In genomic region chr4:111417716-111418115, GRCm38 (mm10) we compare ENCODE assay signal across 26 mouse cellular contexts. TPM values are rescaled to one million over a fixed set of nuclear protein-coding genes. Genes with fewer than 3 reads are reported as not detected.
DNase-seq lines count a peak whose midpoint lies in the region; ATAC-seq and TF ChIP-seq lines count a peak whose summit lies in the region.
"Had no signal": no experiment of that assay in that cellular context is flagged by ENCODE, and none has a peak within 500 bp of the region (broad histone marks: within the 10 kb centered on the region; RNA-seq: fewer than 3 reads in every experiment).

No protein-coding gene starts in this region.

- no peak for TF ChIP-seq CTCF in intestine, postnatal 0 days (IDR thresholded peaks at IDR 0.05; ENCODE audit: low read depth)

- H3K9me3 ChIP-seq in intestine, postnatal 0 days (ENCODE audit: control insufficient read depth) = no peaks in the 10 kb centered on the region
- no peaks in the 10 kb centered on the region for H3K9me3 ChIP-seq in intestine, embryonic 15.5 days
- no peaks in the 10 kb centered on the region for H3K9me3 ChIP-seq in neural tube, embryonic 12.5 days
- H3K9me3 ChIP-seq: forebrain, embryonic 10.5 days; heart, embryonic 12.5 days; limb, embryonic 12.5 days; liver, embryonic 12.5 days had no signal

- peaks cover 9% of the 10 kb centered on the region for H3K4me1 ChIP-seq in intestine, postnatal 0 days (replicated peaks; ENCODE audit: control insufficient read depth, insufficient read depth, low read length)
- peaks cover 5% of the 10 kb centered on the region for H3K4me1 ChIP-seq in intestine, embryonic 15.5 days (replicated peaks)
- H3K4me1 ChIP-seq in neural tube, embryonic 12.5 days = peaks cover 15% of the 10 kb centered on the region
- H3K4me1 ChIP-seq: liver, embryonic 12.5 days had no signal

- no peak overlapping the region for H3K9ac ChIP-seq in intestine, postnatal 0 days (ENCODE audit: low read depth, low read length)
- no peak overlapping the region for H3K9ac ChIP-seq in intestine, embryonic 15.5 days
- H3K9ac ChIP-seq in neural tube, embryonic 12.5 days = no peak overlapping the region
- H3K9ac ChIP-seq: heart, embryonic 12.5 days; limb, embryonic 12.5 days; liver, embryonic 12.5 days had no signal

- no peak overlapping the region for H3K4me2 ChIP-seq in intestine, postnatal 0 days (replicated peaks; ENCODE audit: low read depth)
- no peak overlapping the region for H3K4me2 ChIP-seq in intestine, embryonic 15.5 days (replicated peaks)
- peak overlapping the region; percentile 86; the same call in 1 of the 2 replicates for H3K4me2 ChIP-seq in neural tube, embryonic 12.5 days (replicated peaks)
- H3K4me2 ChIP-seq: heart, embryonic 12.5 days; liver, embryonic 12.5 days had no signal

- H3K4me3 ChIP-seq in intestine, postnatal 0 days (ENCODE audit: low read depth, low read length) = no peak overlapping the region
- no peak overlapping the region for H3K4me3 ChIP-seq in intestine, embryonic 15.5 days (replicated peaks)
- no peak overlapping the region for H3K4me3 ChIP-seq in neural tube, embryonic 12.5 days
- H3K4me3 ChIP-seq: forebrain, embryonic 10.5 days; heart, embryonic 12.5 days; limb, embryonic 12.5 days; liver, embryonic 12.5 days; megakaryocyte, embryonic 14.5 days had no signal

- peak; percentile 60 for DNase-seq in heart, adult 11 months
- DNase-seq in heart, postnatal 14 days = no peak
- no peak for DNase-seq in neural tube, embryonic 10.5 days (ENCODE audit: extremely low spot score, low spot score)
- DNase-seq in lung, postnatal 25 days (ENCODE audit: low spot score) = no peak
- DNase-seq: adrenal gland, postnatal 14 days; cerebellum, adult 2 months; cerebellum, postnatal 36 days; embryo, embryonic 11 days; gastrocnemius, postnatal 14 days; heart, adult 18-20 months; heart, postnatal 10 days; kidney, postnatal 25 days; layer of hippocampus, postnatal 36 days; lung, adult 18-20 months; lung, postnatal 36 days; thymus, adult 2 months; thymus, postnatal 4 days had no signal

- H3K36me3 ChIP-seq in intestine, postnatal 0 days (ENCODE audit: control insufficient read depth, insufficient read depth) = no peaks in the 10 kb centered on the region
- no peaks in the 10 kb centered on the region for H3K36me3 ChIP-seq in intestine, embryonic 15.5 days
- H3K36me3 ChIP-seq in neural tube, embryonic 12.5 days = peaks cover 16% of the 10 kb centered on the region
- H3K36me3 ChIP-seq: liver, embryonic 12.5 days had no signal

- intact Hi-C loops in heart, postnatal 14 days (cut with DNase I) = no loop called here

- H3K27ac ChIP-seq in intestine, postnatal 0 days (ENCODE audit: low read depth, low read length) = peak overlapping the region; percentile 60; the same call in 1 of the 2 replicates
- no peak overlapping the region for H3K27ac ChIP-seq in intestine, embryonic 15.5 days
- H3K27ac ChIP-seq in neural tube, embryonic 12.5 days = no peak overlapping the region
- H3K27ac ChIP-seq: forebrain, embryonic 10.5 days; limb, embryonic 12.5 days; liver, embryonic 12.5 days had no signal

- ATAC-seq in intestine, postnatal 0 days = no peak
- ATAC-seq in intestine, embryonic 15.5 days = no peak
- ATAC-seq in neural tube, embryonic 12.5 days (ENCODE audit: low FRiP score, low read depth) = no peak
- ATAC-seq: forebrain, embryonic 16.5 days; liver, embryonic 12.5 days had no signal

- no peaks in the 10 kb centered on the region for H3K27me3 ChIP-seq in intestine, postnatal 0 days (replicated peaks; ENCODE audit: control insufficient read depth, insufficient read depth, low read length)
- H3K27me3 ChIP-seq in intestine, embryonic 15.5 days (replicated peaks) = no peaks in the 10 kb centered on the region
- H3K27me3 ChIP-seq in neural tube, embryonic 12.5 days (replicated peaks) = no peaks in the 10 kb centered on the region
- H3K27me3 ChIP-seq: heart, embryonic 12.5 days; limb, embryonic 12.5 days had no signal

- WGBS in intestine, postnatal 0 days = 82% methylated on average over 5 of the region's 5 CpGs
- WGBS in intestine, embryonic 15.5 days = 93% methylated on average over 5 of the region's 5 CpGs
- WGBS in neural tube, embryonic 12.5 days = 92% methylated on average over 5 of the region's 5 CpGs

RNA-seq across cellular contexts. Expression of gene Bend5, which starts 2.9 kb away (rescaled TPM):
- total RNA-seq in heart, postnatal 14 days (2021) = 1 to 10 TPM; 6.1 to 8.0 TPM
- 26.7 and 28.0 TPM in 2 replicates for polyA plus RNA-seq in intestine, postnatal 0 days (2015; fragmentation: Nextera tagmentation; extraction: Ambion mirVana)
- 33.9 and 36.6 TPM in 2 replicates for polyA plus RNA-seq in intestine, embryonic 15.5 days (2015; fragmentation: Nextera tagmentation; extraction: Ambion mirVana)
- polyA plus RNA-seq in neural tube, embryonic 12.5 days (2016; fragmentation: Nextera tagmentation; extraction: Ambion mirVana) = 57.3 and 65.8 TPM in 2 replicates
